Mouse (Mus musculus): ENCODE measurements around the gene Lmo7. TPM values are rescaled to one million over a fixed set of nuclear protein-coding genes. Genes with fewer than 3 reads are reported as not detected.

The Lmo7 gene
- 100 to 1,000 TPM; 147 to 150 TPM for total RNA-seq (2021)
- long read RNA-seq, experiment 1, full-length matches to known transcripts = 3 of 47 reads
- long read RNA-seq, experiment 1, partial matches to known transcripts = 30 of 47 reads
- long read RNA-seq, experiment 1, other reads (novel, unspliced or antisense) = 14 of 47 reads
- long read RNA-seq, experiment 2, full-length matches to known transcripts = 13 of 71 reads
- long read RNA-seq, experiment 2, partial matches to known transcripts = 35 of 71 reads
- long read RNA-seq, experiment 2, other reads (novel, unspliced or antisense) = 23 of 71 reads

DNA sequence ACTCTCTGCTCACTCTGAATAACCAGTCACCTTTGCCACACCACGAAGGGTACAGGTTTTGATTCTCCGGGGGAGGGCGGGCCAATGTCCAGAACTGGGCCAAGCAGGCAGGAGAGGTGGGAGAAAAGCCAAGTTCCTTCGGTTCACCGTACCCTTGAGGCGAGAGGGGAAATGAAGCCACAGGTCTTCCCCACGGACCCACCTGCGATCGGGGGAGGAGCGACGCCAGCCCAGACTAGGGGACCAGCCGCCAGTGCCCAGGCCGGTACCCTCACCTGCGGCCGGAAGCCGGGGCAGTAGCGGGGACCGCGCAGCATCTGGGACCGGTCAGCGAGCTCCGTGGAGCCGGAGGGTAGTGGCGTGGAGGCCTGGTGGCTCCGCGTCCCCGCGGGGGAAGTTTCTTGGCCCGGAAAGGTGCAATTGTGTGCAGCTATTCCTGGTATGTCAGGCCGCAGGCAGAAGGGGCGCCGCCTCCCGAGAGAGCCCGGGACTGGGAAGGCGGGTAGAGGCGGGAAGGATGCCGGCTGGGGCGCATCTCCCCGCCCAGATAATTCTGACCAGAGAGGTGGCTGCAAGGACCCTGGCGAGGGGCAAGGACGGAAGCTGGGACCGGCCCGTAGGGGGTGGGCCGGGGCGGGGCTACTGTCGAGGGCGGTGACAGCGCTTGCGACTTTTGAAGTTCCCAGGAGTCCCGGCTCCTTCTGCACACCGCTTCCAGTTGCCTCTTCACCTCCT is at the start of gene Lmo7, which contains the start of gene Gm9922:
Gene Lmo7 (plus strand): TSS at position 721 of the 735 bp plus-strand sequence.
Gene Gm9922 (minus strand): TSS at position 578 of the 735 bp plus-strand sequence.
- DNase-seq (ENCODE audit: low spot score in 2 of 2) = peak; percentile 8 to 24
- H3K27ac ChIP-seq = no peak within 1 kb of the TSS
- peak; percentile 33; the same call in 1 of the 2 replicates for TF ChIP-seq CTCF (conservative IDR thresholded peaks at IDR 0.05)
- peak within 1 kb of the TSS; percentile 83 for H3K4me3 ChIP-seq

GRCm38 (mm10) chr14:101687696-101688095 is 42.1 kb upstream of the Lmo7 start:
- H3K27ac ChIP-seq = no peak overlapping the region
- no peak for DNase-seq (ENCODE audit: low spot score in 2 of 2)
- no peak overlapping the region for H3K4me3 ChIP-seq
- TF ChIP-seq CTCF (conservative IDR thresholded peaks at IDR 0.05) = no peak

GRCm38 (mm10) chr14:101688406-101688805 is 41.4 kb upstream of the Lmo7 start:
- H3K4me3 ChIP-seq = no peak overlapping the region
- no peak for DNase-seq (ENCODE audit: low spot score in 2 of 2)
- H3K27ac ChIP-seq = no peak overlapping the region
- no peak for TF ChIP-seq CTCF (conservative IDR thresholded peaks at IDR 0.05)

DNA sequence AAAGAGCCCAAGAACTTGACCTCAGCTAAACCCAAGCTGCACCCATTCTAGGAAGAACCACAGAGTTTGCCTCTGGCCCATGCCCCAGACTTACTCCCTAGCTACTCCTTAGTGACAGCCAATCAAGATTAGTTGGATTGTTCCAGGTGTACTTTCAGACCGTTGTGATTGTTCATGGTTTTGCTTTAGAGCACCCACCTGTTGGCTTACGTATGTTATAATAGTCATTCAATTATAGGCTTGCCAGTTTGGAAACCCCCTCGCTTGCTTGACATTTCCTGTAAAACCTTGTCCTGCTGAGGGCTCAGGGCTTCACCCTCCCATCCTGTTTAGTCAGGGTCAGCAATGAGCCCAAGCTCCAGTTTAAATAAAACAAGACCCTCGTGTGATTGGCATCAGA is 25.3 kb upstream of the Lmo7 start:
- TF ChIP-seq CTCF (conservative IDR thresholded peaks at IDR 0.05) = no peak
- DNase-seq (ENCODE audit: low spot score in 2 of 2) = no peak
- Histone ChIP-seq H3K27ac (no peak overlapping the region), H3K4me3 (no peak overlapping the region)

DNA sequence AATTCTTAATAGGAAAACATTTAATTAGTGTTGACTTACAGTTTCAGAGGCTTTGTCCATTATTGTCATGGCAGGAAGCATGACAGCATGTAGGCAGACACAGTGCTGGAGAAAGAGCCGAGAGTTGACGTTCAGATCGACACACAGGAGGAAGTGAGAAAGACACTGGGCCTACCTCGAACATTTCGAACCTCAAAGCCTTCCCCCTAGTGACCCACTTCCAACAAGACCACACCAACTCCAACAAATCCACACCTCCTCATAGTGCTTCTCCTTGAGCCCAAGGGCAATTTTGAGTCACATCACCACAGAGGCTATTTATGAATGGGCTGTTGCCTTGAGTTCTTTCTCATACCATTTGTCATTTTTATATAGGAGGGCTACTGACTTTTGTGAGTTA is 22.7 kb upstream of the Lmo7 start:
- Histone ChIP-seq H3K27ac (no peak overlapping the region), H3K4me3 (no peak overlapping the region)
- no peak for TF ChIP-seq CTCF (conservative IDR thresholded peaks at IDR 0.05)
- DNase-seq (ENCODE audit: low spot score in 2 of 2) = no peak

- no peak for TF ChIP-seq CTCF (conservative IDR thresholded peaks at IDR 0.05)
- no peak overlapping the region for H3K4me3 ChIP-seq
- DNase-seq (ENCODE audit: low spot score in 2 of 2) = no peak
- no peak overlapping the region for H3K27ac ChIP-seq
Observed at GRCm38 (mm10) chr14:101714414-101714813, 15.3 kb upstream of the Lmo7 start.

DNA sequence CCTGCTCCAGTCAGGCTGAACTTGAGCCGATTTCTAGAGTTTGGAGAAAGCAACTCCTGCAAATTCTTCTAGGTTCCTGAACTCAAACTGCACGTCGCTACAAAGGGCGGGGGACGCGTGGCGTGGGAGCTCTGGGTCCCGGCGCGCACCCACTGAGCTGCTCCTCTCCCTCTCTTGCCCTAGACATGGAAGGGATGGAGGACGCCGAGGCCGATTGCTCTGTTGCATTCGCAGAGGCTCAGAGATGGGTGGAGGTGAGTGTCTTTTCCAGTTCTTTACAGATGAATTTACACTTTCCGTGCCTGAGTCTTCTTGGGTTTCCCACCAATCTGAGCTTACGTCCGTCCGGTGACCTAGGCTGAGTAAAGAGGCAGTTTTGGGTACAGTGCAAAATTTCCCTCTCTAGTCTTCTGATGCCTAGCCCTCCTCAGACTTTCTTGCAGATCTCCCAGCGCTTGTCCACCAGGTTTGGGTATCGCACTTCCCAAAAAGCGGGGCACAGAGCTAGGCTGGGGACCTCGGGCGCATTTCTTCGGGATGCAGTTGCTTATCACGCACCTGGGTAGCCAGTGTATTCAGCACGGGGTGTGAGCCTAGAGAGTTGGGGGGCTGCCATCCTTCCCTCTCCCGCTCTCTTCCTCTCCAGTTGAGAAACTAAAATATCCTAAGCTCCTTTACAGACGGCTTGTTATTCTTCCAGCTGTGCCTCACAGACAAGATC is 375 bp downstream of the Lmo7 start:
- H3K27ac ChIP-seq = no peak overlapping the region
- peak overlapping the region; percentile 83 for H3K4me3 ChIP-seq
- no peak for TF ChIP-seq CTCF (conservative IDR thresholded peaks at IDR 0.05)
- DNase-seq (ENCODE audit: low spot score in 2 of 2) = no peak

DNA sequence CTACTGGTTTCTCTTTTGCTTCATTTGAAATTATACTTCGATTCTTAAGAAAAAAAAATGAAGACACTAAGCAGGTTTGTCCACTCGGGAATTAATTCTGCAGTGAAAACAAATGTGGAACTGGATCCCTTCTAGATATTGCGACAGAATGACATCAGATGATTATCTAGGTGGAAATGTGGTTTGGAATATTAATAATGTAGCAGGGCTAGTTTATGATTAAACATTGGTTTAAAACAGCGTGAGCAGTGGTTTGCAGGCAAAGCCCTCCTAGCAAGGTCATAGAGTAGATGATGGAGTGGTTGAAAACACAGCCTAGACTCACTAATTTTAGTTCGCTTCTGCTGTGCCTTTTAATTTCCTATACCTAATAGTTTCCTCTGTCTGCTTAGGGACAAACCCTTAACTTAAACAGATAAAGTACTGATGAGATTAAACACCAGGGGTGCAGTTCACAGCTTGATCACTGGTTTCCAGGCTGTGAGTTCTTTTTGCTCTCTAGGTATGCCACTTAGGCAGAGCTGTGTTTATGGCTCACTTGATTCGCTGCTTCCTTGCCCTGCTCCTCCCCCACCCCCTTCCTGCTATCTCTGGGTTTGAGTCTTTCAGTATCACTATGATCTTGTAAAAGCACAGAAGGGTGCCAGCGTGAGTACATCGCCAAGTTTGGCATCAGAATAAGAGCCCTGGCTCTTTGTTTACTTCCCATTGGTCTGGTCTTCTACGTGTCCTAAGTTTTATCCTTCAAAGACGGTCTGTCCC is 4.0 kb downstream of the Lmo7 start:
- no peak for TF ChIP-seq CTCF (conservative IDR thresholded peaks at IDR 0.05)
- DNase-seq (ENCODE audit: low spot score in 2 of 2) = no peak
- no peak overlapping the region for H3K27ac ChIP-seq
- H3K4me3 ChIP-seq = no peak overlapping the region

GRCm38 (mm10) chr14:101737501-101737900 is 7.7 kb downstream of the Lmo7 start:
- DNase-seq (ENCODE audit: low spot score in 2 of 2) = no peak
- no peak overlapping the region for H3K27ac ChIP-seq
- no peak overlapping the region for H3K4me3 ChIP-seq
- TF ChIP-seq CTCF (conservative IDR thresholded peaks at IDR 0.05) = no peak

- Histone ChIP-seq H3K4me3 (no peak overlapping the region), H3K27ac (no peak overlapping the region)
- no peak for TF ChIP-seq CTCF (conservative IDR thresholded peaks at IDR 0.05)
- no peak for DNase-seq (ENCODE audit: low spot score in 2 of 2)
Observed at GRCm38 (mm10) chr14:101746635-101747034, 16.9 kb downstream of the Lmo7 start.

- DNase-seq (ENCODE audit: low spot score in 2 of 2) = no peak
- H3K27ac ChIP-seq = no peak overlapping the region
- no peak overlapping the region for H3K4me3 ChIP-seq
- no peak for TF ChIP-seq CTCF (conservative IDR thresholded peaks at IDR 0.05)
Observed at GRCm38 (mm10) chr14:101747811-101748210, 18.1 kb downstream of the Lmo7 start.

DNA sequence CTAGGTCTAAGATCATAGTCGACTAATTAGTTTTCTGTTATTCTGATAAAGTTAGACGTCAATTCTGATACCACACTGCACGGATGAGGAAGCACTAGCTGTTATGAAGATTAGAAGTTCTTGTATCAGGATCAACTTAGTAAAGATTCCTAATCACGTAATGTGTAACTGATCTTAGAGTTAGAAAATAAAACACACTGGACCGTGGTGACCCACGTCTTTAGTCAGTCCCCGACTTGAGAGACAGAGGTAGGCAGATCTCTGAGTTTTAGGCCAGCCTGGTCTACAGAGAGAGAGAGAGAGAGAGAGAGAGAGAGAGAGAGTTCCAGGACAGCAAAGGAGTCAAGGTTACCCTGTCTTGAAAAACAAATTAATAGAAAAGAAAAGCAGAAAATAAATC is 18.7 kb downstream of the Lmo7 start:
- DNase-seq (ENCODE audit: low spot score in 2 of 2) = no peak
- Histone ChIP-seq H3K4me3 (no peak overlapping the region), H3K27ac (no peak overlapping the region)
- TF ChIP-seq CTCF (conservative IDR thresholded peaks at IDR 0.05) = no peak
